Mouse (Mus musculus) MEL (cell line): Measurements from ENCODE around the gene Ptprn. TPM values are rescaled to one million over a fixed set of nuclear protein-coding genes. Genes with fewer than 3 reads are reported as not detected.

Source experiments
- DNase-seq: peaks from one replicate; pipeline ENCODE4 v3.0.0; 2011; ENCODE audit warnings: low read depth, low spot score
- H3K27ac ChIP-seq: 2 replicates; pipeline ENCODE4 v1.5.1; 2012; ENCODE audit warnings: low read depth, mild to moderate bottlenecking, control low read depth, low read length, moderate library complexity; ENCODE audit not compliant: control insufficient read depth
- H3K27me3 ChIP-seq, 2 experiments: fragments of 150-350 bp in 1 of 2; sonication (generic) in 1 of 2; 2 replicates each; pipeline ENCODE4 v1.6.1; 2012; ENCODE audit warnings: low read length in 2 of 2, mild to moderate bottlenecking in 2 of 2, improper control_type of control experiment in 1 of 2, moderate library complexity in 1 of 2; ENCODE audit not compliant: insufficient read depth in 2 of 2, control insufficient read depth in 1 of 2
- H3K36me3 ChIP-seq, 2 experiments: 2 replicates each; pipeline ENCODE4 v1.6.1; 2012 to 2014; ENCODE audit warnings: low read length in 2 of 2, improper control_type of control experiment in 1 of 2, inconsistent platforms in 1 of 2, mild to moderate bottlenecking in 1 of 2; ENCODE audit not compliant: insufficient read depth in 2 of 2, control insufficient read depth in 1 of 2
- H3K4me1 ChIP-seq, 2 experiments: fragments of 150-350 bp in 1 of 2; sonication (generic) in 1 of 2; 2 replicates each; pipeline ENCODE4 v1.6.1; 2012; ENCODE audit warnings: low read length in 2 of 2, improper control_type of control experiment in 1 of 2, mild to moderate bottlenecking in 1 of 2; ENCODE audit not compliant: insufficient read depth in 2 of 2, control insufficient read depth in 1 of 2
- H3K4me3 ChIP-seq, 2 experiments: fragments of 150-350 bp in 1 of 2; sonication (generic) in 1 of 2; 2 replicates each; pipeline ENCODE4 v1.5.1; 2012; ENCODE audit warnings: low read depth in 2 of 2, low read length in 2 of 2, mild to moderate bottlenecking in 2 of 2, moderate library complexity in 2 of 2, control low read depth in 1 of 2, improper control_type of control experiment in 1 of 2; ENCODE audit not compliant: control insufficient read depth in 1 of 2, insufficient read depth in 1 of 2
- H3K79me2 ChIP-seq: 2 replicates; pipeline ENCODE4 v1.6.1; 2012; ENCODE audit warnings: mild to moderate bottlenecking, low read length, moderate library complexity; ENCODE audit not compliant: control insufficient read depth, poor library complexity, insufficient read depth
- H3K9ac ChIP-seq: 2 replicates; pipeline ENCODE4 v1.6.1; 2012; ENCODE audit warnings: low read depth, mild to moderate bottlenecking, control low read depth, low read length, moderate library complexity; ENCODE audit not compliant: control insufficient read depth, poor library complexity, severe bottlenecking
- H3K9me3 ChIP-seq: fragments of 150-350 bp; sonication (generic); replicated peaks from 2 replicates; pipeline ENCODE4 v1.6.1; 2012; ENCODE audit warnings: mild to moderate bottlenecking, low read length, improper control_type of control experiment, moderate library complexity; ENCODE audit not compliant: insufficient read depth
- BHLHE40 ChIP-seq: IDR thresholded peaks from 2 replicates; pipeline ENCODE4 v1.6.1; 2012; ENCODE audit warnings: low read depth, mild to moderate bottlenecking, inconsistent platforms, low read length, improper control_type of control experiment, borderline replicate concordance
- CHD1 ChIP-seq: IDR thresholded peaks from 2 replicates; pipeline ENCODE4 v1.6.1; 2012; ENCODE audit warnings: low read depth, mild to moderate bottlenecking, inconsistent platforms, low read length, improper control_type of control experiment
- CHD2 ChIP-seq: IDR thresholded peaks from 2 replicates; pipeline ENCODE4 v1.6.1; 2011; ENCODE audit warnings: low read length, improper control_type of control experiment
- E2F4 ChIP-seq: IDR thresholded peaks from 2 replicates; pipeline ENCODE4 v1.6.1; 2011; ENCODE audit warnings: low read depth, low read length, improper control_type of control experiment, borderline replicate concordance
- ELF1 ChIP-seq: IDR thresholded peaks from 2 replicates; pipeline ENCODE4 v1.6.1; 2014; ENCODE audit warnings: low read depth, mild to moderate bottlenecking, inconsistent platforms, low read length, improper control_type of control experiment, moderate library complexity
- ETS1 ChIP-seq: IDR thresholded peaks from 2 replicates; pipeline ENCODE4 v1.6.1; 2012; ENCODE audit warnings: low read depth, mild to moderate bottlenecking, inconsistent platforms, low read length, improper control_type of control experiment, moderate library complexity
- GATA1 ChIP-seq: IDR thresholded peaks from 2 replicates; pipeline ENCODE4 v1.6.1; 2011; ENCODE audit warnings: low read depth, low read length, improper control_type of control experiment
- HCFC1 ChIP-seq: IDR thresholded peaks from 2 replicates; pipeline ENCODE4 v1.6.1; 2012; ENCODE audit warnings: low read depth, mild to moderate bottlenecking, inconsistent platforms, low read length, improper control_type of control experiment, moderate library complexity
- JUND ChIP-seq: IDR thresholded peaks from 2 replicates; pipeline ENCODE4 v1.6.1; 2011; ENCODE audit warnings: low read depth, mild to moderate bottlenecking, improper control_type of control experiment, low read length
- KAT2A ChIP-seq: conservative IDR thresholded peaks from 2 replicates; pipeline ENCODE4 v1.6.1; 2012; ENCODE audit warnings: low read depth, low read length, improper control_type of control experiment, inconsistent platforms
- MAFK ChIP-seq: IDR thresholded peaks from 2 replicates; pipeline ENCODE4 v1.6.1; 2011; ENCODE audit warnings: low read depth, mild to moderate bottlenecking, low read length, improper control_type of control experiment, borderline replicate concordance
- MEF2A ChIP-seq: IDR thresholded peaks from 2 replicates; pipeline ENCODE4 v1.6.1; 2014; ENCODE audit warnings: low read depth, mild to moderate bottlenecking, inconsistent platforms, low read length, improper control_type of control experiment; ENCODE audit not compliant: poor library complexity, insufficient replicate concordance, severe bottlenecking; ENCODE audit errors: extremely low read depth
- MYB ChIP-seq: IDR thresholded peaks from 2 replicates; pipeline ENCODE4 v1.6.1; 2011; ENCODE audit warnings: mild to moderate bottlenecking, low read depth, low read length, improper control_type of control experiment
- MYC ChIP-seq: IDR thresholded peaks from 2 replicates; pipeline ENCODE4 v1.6.1; 2011; ENCODE audit warnings: low read depth, mild to moderate bottlenecking, low read length, improper control_type of control experiment, moderate library complexity
- NRF1 ChIP-seq: IDR thresholded peaks from 2 replicates; pipeline ENCODE4 v1.6.1; 2014; ENCODE audit warnings: low read depth, mild to moderate bottlenecking, inconsistent platforms, low read length, improper control_type of control experiment, moderate library complexity; ENCODE audit not compliant: poor library complexity, insufficient read depth, severe bottlenecking
- POLR2A ChIP-seq, 2 experiments: IDR thresholded peaks; 2 replicates each; pipeline ENCODE4 v1.6.1; 2011 to 2012; ENCODE audit warnings: low read length in 2 of 2, mild to moderate bottlenecking in 2 of 2, control low read depth in 1 of 2, improper control_type of control experiment in 1 of 2, low read depth in 1 of 2, moderate library complexity in 1 of 2; ENCODE audit not compliant: control insufficient read depth in 1 of 2, insufficient read depth in 1 of 2, poor library complexity in 1 of 2
- POLR2AphosphoS2 ChIP-seq: IDR thresholded peaks from 2 replicates; pipeline ENCODE4 v1.6.1; 2011; ENCODE audit warnings: low read length, improper control_type of control experiment
- RAD21 ChIP-seq: IDR thresholded peaks from 2 replicates; pipeline ENCODE4 v1.6.1; 2011; ENCODE audit warnings: mild to moderate bottlenecking, low read depth, low read length, improper control_type of control experiment
- RCOR1 ChIP-seq: IDR thresholded peaks from 2 replicates; pipeline ENCODE4 v1.6.1; 2012; ENCODE audit warnings: low read depth, mild to moderate bottlenecking, inconsistent platforms, low read length, improper control_type of control experiment
- SIN3A ChIP-seq: IDR thresholded peaks from 2 replicates; pipeline ENCODE4 v1.6.1; 2012; ENCODE audit warnings: low read length, improper control_type of control experiment, inconsistent platforms
- SMC3 ChIP-seq: IDR thresholded peaks from 2 replicates; pipeline ENCODE4 v1.6.1; 2011; ENCODE audit warnings: low read depth, low read length, improper control_type of control experiment
- TAL1 ChIP-seq: IDR thresholded peaks from 2 replicates; pipeline ENCODE4 v1.6.1; 2012; ENCODE audit warnings: mild to moderate bottlenecking, inconsistent platforms, low read length, moderate library complexity, mixed read lengths
- TBP ChIP-seq: IDR thresholded peaks from 2 replicates; pipeline ENCODE4 v1.8.0; 2011; ENCODE audit warnings: low read depth, low read length, improper control_type of control experiment
- TCF12 ChIP-seq: IDR thresholded peaks from 2 replicates; pipeline ENCODE4 v1.6.1; 2014; ENCODE audit warnings: low read depth, mild to moderate bottlenecking, inconsistent platforms, low read length, improper control_type of control experiment, moderate library complexity
- UBTF ChIP-seq: IDR thresholded peaks from 2 replicates; pipeline ENCODE4 v1.6.1; 2012; ENCODE audit warnings: low read depth, mild to moderate bottlenecking, inconsistent platforms, low read length, improper control_type of control experiment, moderate library complexity, borderline replicate concordance; ENCODE audit not compliant: insufficient read depth
- USF1 ChIP-seq: IDR thresholded peaks from 2 replicates; pipeline ENCODE4 v1.6.1; 2014; ENCODE audit warnings: low read depth, mild to moderate bottlenecking, inconsistent platforms, low read length, improper control_type of control experiment, moderate library complexity
- USF2 ChIP-seq, 2 experiments: IDR thresholded peaks; 2 replicates each; pipeline ENCODE4 v1.6.1; 2011 to 2012; ENCODE audit warnings: improper control_type of control experiment in 2 of 2, low read length in 2 of 2, borderline replicate concordance in 1 of 2, inconsistent platforms in 1 of 2, low read depth in 1 of 2, mild to moderate bottlenecking in 1 of 2; ENCODE audit not compliant: insufficient read depth in 1 of 2
- ZC3H11A ChIP-seq: IDR thresholded peaks from 2 replicates; pipeline ENCODE4 v1.6.1; 2012; ENCODE audit warnings: low read depth, mild to moderate bottlenecking, inconsistent platforms, low read length, improper control_type of control experiment
- ZKSCAN1 ChIP-seq: IDR thresholded peaks from 2 replicates; pipeline ENCODE4 v1.6.1; 2012; ENCODE audit warnings: low read depth, mild to moderate bottlenecking, inconsistent platforms, low read length, improper control_type of control experiment, moderate library complexity
- ZMIZ1 ChIP-seq: IDR thresholded peaks from 2 replicates; pipeline ENCODE4 v1.6.1; 2012; ENCODE audit warnings: low read depth, mild to moderate bottlenecking, inconsistent platforms, low read length, improper control_type of control experiment, moderate library complexity
- ZNF384 ChIP-seq: IDR thresholded peaks from 2 replicates; pipeline ENCODE4 v1.6.1; 2012; ENCODE audit warnings: low read depth, mild to moderate bottlenecking, inconsistent platforms, low read length, improper control_type of control experiment
- polyA plus RNA-seq, 2 experiments: library from polyadenylated mRNA; stranded (reverse) in 1 of 2; unstranded in 1 of 2; fragments of >175 nt in 1 of 2; fragments of >200 nt in 1 of 2; gene quantifications; 2 replicates each; pipeline versions ENCODE4 v1.2.1 to v1.2.4; 2012; ENCODE audit warnings: low replicate concordance in 2 of 2, low read depth in 1 of 2; ENCODE audit not compliant: insufficient read length in 2 of 2, insufficient read depth in 1 of 2, missing spikeins in 1 of 2
- total RNA-seq: library from RNA; depleted of rRNA; stranded (reverse); fragments of 300-350 nt; gene quantifications from 2 replicates; pipeline ENCODE4 v1.2.3, GENCODE M21; 2012

Ptprn gene
- total and polyA plus RNA-seq, 3 experiments: 0.13 TPM; not detected in 2

GRCm38 (mm10) chr1:75236117-75237050 lies 27.9 kb downstream of the Ptprn start, which contains the start of gene Dnajb2 (continued):
- TF ChIP-seq BHLHE40 (peak; percentile 47; the same call in 1 of the 2 replicates), UBTF (no peak), USF2 (IDR thresholded peaks at IDR 0.05; ENCODE audit: borderline replicate concordance in 1 of 2, insufficient read depth in 1 of 2, low read depth in 1 of 2, low read length in 2 of 2) (no peak), ZKSCAN1 (no peak)

- H3K27ac ChIP-seq: no peak overlapping the region
- H3K27me3 ChIP-seq: no peaks in the 10 kb centered on the region
- H3K36me3 ChIP-seq: peaks cover 0 to 23% of the 10 kb centered on the region in 2 experiments; a peak in 2 of 4 replicates
- H3K4me3 ChIP-seq: peak overlapping the region in 1 of 2 experiments; percentile 38; a peak in 2 of 4 replicates
- no peaks in the 10 kb centered on the region; the same call in 1 of the 2 replicates for H3K79me2 ChIP-seq
- H3K9ac ChIP-seq: peak overlapping the region; percentile 2; the same call in 1 of the 2 replicates
- H3K9me3 ChIP-seq: no peaks in the 10 kb centered on the region
- H3K4me1 ChIP-seq: peaks cover 10 to 26% of the 10 kb centered on the region in 2 experiments
- DNase-seq: peak; percentile 93
- TF ChIP-seq ZC3H11A: 0 out of 2 replicates have a peak, but pooled peaks have one; percentile 21
- TF ChIP-seq TCF12: no peak
- peak; percentile 68 for TF ChIP-seq HCFC1
- TF ChIP-seq MYB: no peak
- TF ChIP-seq UBTF: no peak
- TF ChIP-seq E2F4: no peak
- TF ChIP-seq MYC: no peak
- TF ChIP-seq NRF1: no peak
- TF ChIP-seq ZNF384: no peak
- TF ChIP-seq TBP: no peak
- TF ChIP-seq ETS1: peak; percentile 89
- TF ChIP-seq TAL1: no peak
- peak; percentile 55 for TF ChIP-seq SMC3
- TF ChIP-seq RCOR1: peak; percentile 62
- no peak for TF ChIP-seq POLR2A (IDR thresholded peaks at IDR 0.05; ENCODE audit: control insufficient read depth in 1 of 2, insufficient read depth in 1 of 2, low read depth in 1 of 2, low read length in 2 of 2, poor library complexity in 1 of 2)
- no peak for TF ChIP-seq ZMIZ1
- no peak; the same call in 1 of the 2 replicates for TF ChIP-seq KAT2A
- peak; percentile 90 for TF ChIP-seq SIN3A
- TF ChIP-seq RAD21: peak; percentile 43
- no peak for TF ChIP-seq MAFK
- no peak for TF ChIP-seq POLR2AphosphoS2
- TF ChIP-seq MEF2A: no peak
- no peak for TF ChIP-seq ELF1
- TF ChIP-seq BHLHE40: peak; percentile 65; the same call in 1 of the 2 replicates
- no peak for TF ChIP-seq GATA1
- TF ChIP-seq CHD1: no peak
- TF ChIP-seq CHD2: no peak
- no peak for TF ChIP-seq USF2 (IDR thresholded peaks at IDR 0.05; ENCODE audit: borderline replicate concordance in 1 of 2, insufficient read depth in 1 of 2, low read depth in 1 of 2, low read length in 2 of 2)
- no peak for TF ChIP-seq JUND
- no peak for TF ChIP-seq ZKSCAN1
- TF ChIP-seq USF1: 0 out of 2 replicates have a peak, but pooled peaks have one; percentile 35
Measured at GRCm38 (mm10) chr1:75234606-75235005, 29.7 kb downstream of the Ptprn start.
